Mouse (Mus musculus) C2C12 (cell line): Measurements from ENCODE around the gene Gck.

Experiments used
- CTCF ChIP-seq: IDR thresholded peaks from one replicate; pipeline ENCODE4 v1.5.1; 2011; ENCODE audit not compliant: control insufficient read depth, insufficient read depth, insufficient read length
- FOSL1 ChIP-seq: IDR thresholded peaks from one replicate; pipeline ENCODE4 v1.8.0; 2011; ENCODE audit warnings: mild to moderate bottlenecking, low read length; ENCODE audit not compliant: poor library complexity, insufficient read depth, severe bottlenecking
- MAX ChIP-seq: IDR thresholded peaks from one replicate; pipeline ENCODE4 v1.6.1; 2011; ENCODE audit warnings: mild to moderate bottlenecking, control low read depth
- MYOG ChIP-seq: IDR thresholded peaks from one replicate; pipeline ENCODE4 v1.6.1; 2011; ENCODE audit not compliant: control insufficient read depth, insufficient read length; ENCODE audit errors: extremely low read depth
- USF1 ChIP-seq: IDR thresholded peaks from one replicate; pipeline ENCODE4 v1.6.1; 2011; ENCODE audit warnings: low read depth, mild to moderate bottlenecking, control low read depth, moderate library complexity

DNA sequence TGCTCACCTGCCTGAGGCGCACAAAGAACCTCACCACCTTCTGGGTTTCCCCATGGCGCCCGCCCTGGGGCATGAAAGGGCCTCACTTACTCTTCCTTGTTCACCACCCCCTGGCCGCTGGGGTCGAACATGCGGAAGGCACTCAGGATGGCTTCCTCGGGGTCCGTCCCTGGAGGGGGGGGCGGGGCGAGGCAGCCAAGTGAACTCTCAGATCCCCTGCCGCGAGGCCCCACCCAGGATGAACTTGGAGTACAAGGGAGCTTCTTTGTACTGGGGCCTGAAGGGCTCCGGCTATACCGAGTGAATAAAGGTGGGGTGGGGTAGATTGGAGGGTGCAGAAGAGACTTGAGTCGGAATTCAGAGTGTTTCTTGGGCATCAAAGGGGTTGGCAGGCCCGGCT is 52.7 kb downstream of the Gck start:
- TF ChIP-seq FOSL1 (no peak), CTCF (no peak), USF1 (no peak), MYOG (no peak), MAX (no peak)
